Mouse (Mus musculus): ENCODE data around the gene Tlr4. TPM values are rescaled to one million over a fixed set of nuclear protein-coding genes. Genes with fewer than 3 reads are reported as not detected.

The Tlr4 gene
- polyA plus RNA-seq, 1 experiment from 2014 or later, result 1.1 TPM

DNA sequence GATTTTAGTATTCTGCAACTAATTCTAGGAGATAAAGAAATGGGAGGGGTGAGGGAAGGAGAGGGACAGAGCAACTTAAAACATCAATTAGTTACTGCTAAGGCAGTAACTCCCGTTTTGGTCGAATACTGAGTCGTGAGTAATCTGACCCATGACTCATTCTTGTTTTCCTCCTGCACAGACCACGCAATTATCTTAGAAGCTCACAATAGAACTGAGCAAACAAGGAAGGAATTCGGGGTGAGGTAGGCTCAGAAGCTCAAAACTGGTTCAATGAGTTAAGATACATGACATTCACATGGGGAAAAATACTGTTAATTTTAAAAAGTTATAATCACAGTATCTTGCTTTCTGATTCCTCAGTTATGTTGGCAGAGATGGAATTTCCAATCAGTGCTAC, 1.3 kb downstream of the Tlr4 start:
- H3K4me2 ChIP-seq (replicated peaks), result no peak overlapping the region
- H3K27ac ChIP-seq, result no peak overlapping the region
- WGBS, result 59% methylated on average over 5 of the region's 5 CpGs
- DNase-seq (ENCODE audit: low spot score), result no peak
- H3K4me3 ChIP-seq (replicated peaks; ENCODE audit: low read length), result no peak overlapping the region
- ATAC-seq (ENCODE audit: low FRiP score), result no peak
- no peak overlapping the region for H3K9ac ChIP-seq
- H3K36me3 ChIP-seq (replicated peaks; ENCODE audit: control insufficient read depth, insufficient read depth), result no peaks in the 10 kb centered on the region
- no peaks in the 10 kb centered on the region for H3K27me3 ChIP-seq (ENCODE audit: control insufficient read depth, insufficient read depth, low read length)
- H3K9me3 ChIP-seq (ENCODE audit: control insufficient read depth, low read length), result no peaks in the 10 kb centered on the region
- no peaks in the 10 kb centered on the region for H3K4me1 ChIP-seq (replicated peaks; ENCODE audit: control insufficient read depth, insufficient read depth, low read length)

DNA sequence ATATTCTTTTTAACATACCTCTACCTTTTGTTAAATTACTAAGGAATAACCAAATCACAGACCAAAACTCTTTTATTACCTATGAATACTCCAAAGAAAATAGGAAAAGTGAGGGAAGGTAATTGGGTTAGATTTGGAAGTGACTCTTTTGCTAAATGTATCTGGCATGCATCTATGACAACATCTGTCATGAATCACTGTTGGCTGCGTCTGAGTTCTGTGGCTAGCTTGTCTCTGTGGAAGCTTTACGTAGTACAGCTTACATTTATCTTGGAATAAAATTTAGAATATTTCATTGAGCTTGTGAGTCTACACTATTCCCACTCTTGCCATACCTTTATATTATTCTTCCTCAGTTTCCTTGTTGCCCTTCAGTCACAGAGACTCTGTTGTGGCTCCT, 10.7 kb downstream of the Tlr4 start:
- Histone ChIP-seq H3K4me2 (replicated peaks) (no peak overlapping the region), H3K9me3 (ENCODE audit: control insufficient read depth, low read length) (no peaks in the 10 kb centered on the region), H3K27me3 (ENCODE audit: control insufficient read depth, insufficient read depth, low read length) (no peaks in the 10 kb centered on the region), H3K4me3 (replicated peaks; ENCODE audit: low read length) (no peak overlapping the region), H3K27ac (no peak overlapping the region), H3K9ac (no peak overlapping the region), H3K4me1 (replicated peaks; ENCODE audit: control insufficient read depth, insufficient read depth, low read length) (no peaks in the 10 kb centered on the region), H3K36me3 (replicated peaks; ENCODE audit: control insufficient read depth, insufficient read depth) (no peaks in the 10 kb centered on the region)
- ATAC-seq (ENCODE audit: low FRiP score) (no peak), DNase-seq (ENCODE audit: low spot score) (no peak)
- WGBS, result 87% methylated on average over 2 of the region's 2 CpGs

GRCm38 (mm10) chr4:66843255-66843654, 15.9 kb downstream of the Tlr4 start:
- H3K9ac ChIP-seq, result no peak overlapping the region
- no peak overlapping the region for H3K4me2 ChIP-seq (replicated peaks)
- no peak overlapping the region for H3K27ac ChIP-seq
- H3K36me3 ChIP-seq (replicated peaks; ENCODE audit: control insufficient read depth, insufficient read depth), result no peaks in the 10 kb centered on the region
- WGBS, result 70% methylated on average over 1 of the region's 1 CpGs
- no peaks in the 10 kb centered on the region for H3K4me1 ChIP-seq (replicated peaks; ENCODE audit: control insufficient read depth, insufficient read depth, low read length)
- H3K9me3 ChIP-seq (ENCODE audit: control insufficient read depth, low read length), result no peaks in the 10 kb centered on the region
- ATAC-seq (ENCODE audit: low FRiP score), result no peak
- DNase-seq (ENCODE audit: low spot score), result no peak
- H3K4me3 ChIP-seq (replicated peaks; ENCODE audit: low read length), result no peak overlapping the region
- no peaks in the 10 kb centered on the region for H3K27me3 ChIP-seq (ENCODE audit: control insufficient read depth, insufficient read depth, low read length)

DNA sequence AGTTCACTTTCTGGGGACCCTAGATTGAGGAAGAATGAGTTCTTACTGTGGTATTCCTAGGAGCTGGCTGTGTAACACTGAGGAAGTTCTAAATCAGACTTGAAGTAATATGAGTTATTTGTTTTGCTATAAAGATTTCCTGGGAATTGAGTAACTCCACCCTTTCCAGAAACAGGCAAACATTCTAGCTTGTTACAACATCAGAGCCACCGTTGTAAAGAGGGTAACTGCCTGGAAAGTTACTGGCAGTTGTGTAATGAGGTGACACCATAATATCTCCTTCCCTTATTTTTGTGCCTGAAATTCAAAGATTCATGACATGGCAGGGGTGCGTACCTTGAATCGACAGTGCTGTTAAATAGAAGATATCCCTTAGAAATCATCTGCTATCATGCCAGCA, 24.6 kb downstream of the Tlr4 start:
- Histone ChIP-seq H3K27ac (no peak overlapping the region), H3K4me2 (replicated peaks) (no peak overlapping the region), H3K36me3 (replicated peaks; ENCODE audit: control insufficient read depth, insufficient read depth) (no peaks in the 10 kb centered on the region), H3K9me3 (ENCODE audit: control insufficient read depth, low read length) (no peaks in the 10 kb centered on the region), H3K4me1 (replicated peaks; ENCODE audit: control insufficient read depth, insufficient read depth, low read length) (no peaks in the 10 kb centered on the region), H3K27me3 (ENCODE audit: control insufficient read depth, insufficient read depth, low read length) (no peaks in the 10 kb centered on the region), H3K9ac (no peak overlapping the region), H3K4me3 (replicated peaks; ENCODE audit: low read length) (no peak overlapping the region)
- ATAC-seq (ENCODE audit: low FRiP score) (no peak), DNase-seq (ENCODE audit: low spot score) (no peak)
- 87% methylated on average over 3 of the region's 3 CpGs for WGBS

- H3K36me3 ChIP-seq (replicated peaks; ENCODE audit: control insufficient read depth, insufficient read depth), result no peaks in the 10 kb centered on the region
- no peak for ATAC-seq (ENCODE audit: low FRiP score)
- no peaks in the 10 kb centered on the region for H3K4me1 ChIP-seq (replicated peaks; ENCODE audit: control insufficient read depth, insufficient read depth, low read length)
- DNase-seq (ENCODE audit: low spot score), result no peak
- H3K4me3 ChIP-seq (replicated peaks; ENCODE audit: low read length), result no peak overlapping the region
- H3K4me2 ChIP-seq (replicated peaks), result no peak overlapping the region
- no peaks in the 10 kb centered on the region for H3K9me3 ChIP-seq (ENCODE audit: control insufficient read depth, low read length)
- no peaks in the 10 kb centered on the region for H3K27me3 ChIP-seq (ENCODE audit: control insufficient read depth, insufficient read depth, low read length)
- WGBS, result 95% methylated on average over 1 of the region's 1 CpGs
- H3K9ac ChIP-seq, result no peak overlapping the region
- no peak overlapping the region for H3K27ac ChIP-seq
Measured at GRCm38 (mm10) chr4:66856992-66857391, 29.6 kb downstream of the Tlr4 start.

- DNase-seq (ENCODE audit: low spot score) (no peak), ATAC-seq (ENCODE audit: low FRiP score) (no peak)
- no peak overlapping the region for H3K4me3 ChIP-seq (replicated peaks; ENCODE audit: low read length)
Measured at GRCm38 (mm10) chr4:66869919-66870318, 42.5 kb downstream of the Tlr4 start.

GRCm38 (mm10) chr4:66872026-66872425, 44.6 kb downstream of the Tlr4 start:
- ATAC-seq (ENCODE audit: low FRiP score) (no peak), DNase-seq (ENCODE audit: low spot score) (no peak)
- no peaks in the 10 kb centered on the region for H3K4me1 ChIP-seq (replicated peaks; ENCODE audit: control insufficient read depth, insufficient read depth, low read length)
- H3K27ac ChIP-seq, result no peak overlapping the region
- no peak overlapping the region for H3K4me2 ChIP-seq (replicated peaks)
- no peaks in the 10 kb centered on the region for H3K27me3 ChIP-seq (ENCODE audit: control insufficient read depth, insufficient read depth, low read length)
- no peaks in the 10 kb centered on the region for H3K36me3 ChIP-seq (replicated peaks; ENCODE audit: control insufficient read depth, insufficient read depth)
- no peaks in the 10 kb centered on the region for H3K9me3 ChIP-seq (ENCODE audit: control insufficient read depth, low read length)
- no peak overlapping the region for H3K9ac ChIP-seq
- H3K4me3 ChIP-seq (replicated peaks; ENCODE audit: low read length), result no peak overlapping the region
- 78% methylated on average over 5 of the region's 5 CpGs for WGBS

More at GRCm38 (mm10) chr4:66869919-66870318, 42.5 kb downstream of the Tlr4 start:
- Histone ChIP-seq H3K9me3 (ENCODE audit: control insufficient read depth, low read length) (no peaks in the 10 kb centered on the region), H3K9ac (no peak overlapping the region), H3K27ac (no peak overlapping the region), H3K4me1 (replicated peaks; ENCODE audit: control insufficient read depth, insufficient read depth, low read length) (no peaks in the 10 kb centered on the region), H3K27me3 (ENCODE audit: control insufficient read depth, insufficient read depth, low read length) (no peaks in the 10 kb centered on the region), H3K36me3 (replicated peaks; ENCODE audit: control insufficient read depth, insufficient read depth) (no peaks in the 10 kb centered on the region), H3K4me2 (replicated peaks) (no peak overlapping the region)
- 52% methylated on average over 7 of the region's 7 CpGs for WGBS

- DNase-seq (ENCODE audit: low spot score), result no peak
Measured at GRCm38 (mm10) chr4:66873342-66873741, 46.0 kb downstream of the Tlr4 start.

DNA sequence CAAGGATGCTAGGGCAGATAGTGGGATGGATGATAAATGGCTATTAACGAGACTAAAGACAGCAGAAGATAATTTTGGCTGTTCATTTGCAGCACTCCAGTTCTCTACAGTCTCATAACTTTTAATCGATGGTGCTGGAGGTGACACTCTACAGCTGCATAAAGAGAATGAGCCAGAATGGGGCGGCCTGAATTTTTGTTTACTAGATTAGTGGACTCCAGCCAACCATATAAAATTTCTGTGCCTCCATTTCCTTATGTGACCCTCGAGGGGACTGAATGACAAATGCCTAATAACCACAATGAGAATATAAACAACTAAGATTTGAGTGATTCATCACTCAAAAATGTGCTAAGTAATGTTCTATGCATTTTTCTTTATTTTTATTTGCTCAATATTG, 48.4 kb downstream of the Tlr4 start:
- Histone ChIP-seq H3K9ac (no peak overlapping the region), H3K4me1 (replicated peaks; ENCODE audit: control insufficient read depth, insufficient read depth, low read length) (no peaks in the 10 kb centered on the region), H3K4me3 (replicated peaks; ENCODE audit: low read length) (no peak overlapping the region), H3K27ac (no peak overlapping the region), H3K4me2 (replicated peaks) (no peak overlapping the region), H3K27me3 (ENCODE audit: control insufficient read depth, insufficient read depth, low read length) (no peaks in the 10 kb centered on the region), H3K9me3 (ENCODE audit: control insufficient read depth, low read length) (no peaks in the 10 kb centered on the region), H3K36me3 (replicated peaks; ENCODE audit: control insufficient read depth, insufficient read depth) (no peaks in the 10 kb centered on the region)
- DNase-seq (ENCODE audit: low spot score), result no peak
- ATAC-seq (ENCODE audit: low FRiP score), result no peak
- WGBS, result 76% methylated on average over 4 of the region's 4 CpGs

More at GRCm38 (mm10) chr4:66873342-66873741, 46.0 kb downstream of the Tlr4 start:
- H3K9ac ChIP-seq, result no peak overlapping the region
- H3K27ac ChIP-seq, result no peak overlapping the region
- H3K4me2 ChIP-seq (replicated peaks), result no peak overlapping the region
- no peaks in the 10 kb centered on the region for H3K27me3 ChIP-seq (ENCODE audit: control insufficient read depth, insufficient read depth, low read length)
- H3K36me3 ChIP-seq (replicated peaks; ENCODE audit: control insufficient read depth, insufficient read depth), result no peaks in the 10 kb centered on the region
- no peaks in the 10 kb centered on the region for H3K9me3 ChIP-seq (ENCODE audit: control insufficient read depth, low read length)
- ATAC-seq (ENCODE audit: low FRiP score), result no peak
- H3K4me1 ChIP-seq (replicated peaks; ENCODE audit: control insufficient read depth, insufficient read depth, low read length), result no peaks in the 10 kb centered on the region
- no peak overlapping the region for H3K4me3 ChIP-seq (replicated peaks; ENCODE audit: low read length)

GRCm38 (mm10) chr4:66877609-66878008, 50.2 kb downstream of the Tlr4 start:
- 67% methylated on average over 11 of the region's 11 CpGs for WGBS
- Histone ChIP-seq H3K9ac (no peak overlapping the region), H3K27ac (no peak overlapping the region), H3K27me3 (ENCODE audit: control insufficient read depth, insufficient read depth, low read length) (no peaks in the 10 kb centered on the region), H3K4me3 (replicated peaks; ENCODE audit: low read length) (no peak overlapping the region), H3K36me3 (replicated peaks; ENCODE audit: control insufficient read depth, insufficient read depth) (no peaks in the 10 kb centered on the region), H3K4me2 (replicated peaks) (no peak overlapping the region), H3K4me1 (replicated peaks; ENCODE audit: control insufficient read depth, insufficient read depth, low read length) (no peaks in the 10 kb centered on the region), H3K9me3 (ENCODE audit: control insufficient read depth, low read length) (no peaks in the 10 kb centered on the region)
- no peak for ATAC-seq (ENCODE audit: low FRiP score)
- no peak for DNase-seq (ENCODE audit: low spot score)
